In the genomic region with DNA sequence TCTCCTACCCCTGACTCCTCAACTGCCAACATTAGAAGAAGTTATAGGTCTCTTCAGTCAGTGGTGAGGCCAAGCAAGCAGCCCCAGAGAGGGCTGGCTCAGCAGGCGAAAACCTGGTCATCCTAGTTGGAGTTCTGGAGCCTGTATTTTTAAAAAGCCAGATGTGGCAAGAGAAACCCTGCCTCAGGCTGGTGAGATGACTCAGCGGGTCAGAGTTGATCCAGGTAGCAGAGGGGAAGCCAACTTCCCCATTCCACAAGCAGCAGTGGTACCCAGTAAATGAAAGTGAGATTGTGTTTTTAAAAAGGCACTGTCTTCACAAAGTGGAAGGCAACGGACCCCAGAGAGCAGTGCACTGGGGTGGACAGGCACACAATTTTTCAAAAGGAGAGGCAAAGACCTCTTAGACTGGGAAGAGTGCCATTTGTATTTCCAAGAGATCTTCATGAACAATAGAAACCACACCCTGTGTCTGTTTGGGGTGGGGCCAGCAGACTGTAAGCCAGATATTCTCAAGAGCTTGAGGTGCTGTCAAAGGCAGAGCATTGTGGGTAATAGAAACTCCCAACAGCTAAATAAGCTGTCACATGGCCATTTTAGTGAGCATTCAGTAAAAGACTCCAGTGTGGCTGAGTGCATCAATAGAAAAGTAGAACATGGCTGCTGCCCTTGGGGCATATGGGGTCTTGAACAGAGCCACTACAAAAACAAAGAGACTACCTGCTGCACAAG, we compare ENCODE assay signal across 9 mouse cellular contexts. TPM values are rescaled to one million over a fixed set of nuclear protein-coding genes. Genes with fewer than 3 reads are reported as not detected.
DNase-seq lines count a peak whose midpoint lies in the region.
"Had no signal": no experiment of that assay in that cellular context is flagged by ENCODE, and none has a peak within 500 bp of the region (broad histone marks: within the 10 kb centered on the region; RNA-seq: fewer than 3 reads in every experiment).

No protein-coding gene starts in this region.

- H3K9me3 ChIP-seq in heart, embryonic 10.5 days, result no peaks in the 10 kb centered on the region
- H3K9me3 ChIP-seq: limb, embryonic 13.5 days had no signal

- peaks cover 57% of the 10 kb centered on the region for H3K4me1 ChIP-seq in heart, embryonic 10.5 days

- no peak overlapping the region for H3K27ac ChIP-seq in heart, embryonic 10.5 days
- H3K27ac ChIP-seq: limb, embryonic 13.5 days had no signal

- H3K27me3 ChIP-seq in heart, embryonic 10.5 days (ENCODE audit: insufficient read depth, poor library complexity, severe bottlenecking), result no peaks in the 10 kb centered on the region
- H3K27me3 ChIP-seq: limb, embryonic 13.5 days had no signal

- DNase-seq in heart, adult 18-20 months, result peak; percentile 57 to 72
- DNase-seq in heart, embryonic 10.5 days (ENCODE audit: low spot score), result no peak
- peak; percentile 31 for DNase-seq in adipocyte (ENCODE audit: low spot score)
- DNase-seq in heart, postnatal 36 days, result peak; percentile 36 to 54
- peak; percentile 72 for DNase-seq in lung, postnatal 25 days (ENCODE audit: low spot score)
- no peak for DNase-seq in testis, postnatal 10 days (ENCODE audit: low spot score)
- no peak for DNase-seq in thymus, postnatal 14 days
- DNase-seq in cerebellum, postnatal 25 days, result no peak

- peaks cover 99% of the 10 kb centered on the region for H3K36me3 ChIP-seq in heart, embryonic 10.5 days

- 84% methylated on average over 3 of the region's 3 CpGs for WGBS in heart, embryonic 10.5 days

- H3K4me3 ChIP-seq in heart, embryonic 10.5 days, result no peak overlapping the region
- H3K4me3 ChIP-seq: limb, embryonic 13.5 days had no signal

- intact Hi-C loops in heart, postnatal 36 days (cut with DNase I), result loop anchor here (2.0 kb wide), 1 partner anchor 27 kb away; no protein-coding TSS in a partner anchor

RNA-seq across cellular contexts. Expression of a gene that starts 33.1 kb away (rescaled TPM):
- 100 to 1,000 TPM; 384 to 392 TPM for total RNA-seq in heart, adult 18-20 months (2021)
- 390 and 445 TPM in 2 replicates for polyA plus RNA-seq in heart, embryonic 10.5 days (2016; fragmentation: Nextera tagmentation; extraction: Ambion mirVana)
- 100 to 1,000 TPM; 454 to 475 TPM for total RNA-seq in heart, postnatal 36 days (2021)

Comparison
In these comparisons a context has a peak if more than half of its experiments do, and no peak if none do; other contexts are left out.
1. DNase-seq: peak in heart, adult 18-20 months (2 of 2), adipocyte (single experiment), heart, postnatal 36 days (2 of 2) and lung, postnatal 25 days (single experiment); none in heart, embryonic 10.5 days (single experiment), testis, postnatal 10 days (single experiment), thymus, postnatal 14 days (single experiment) and cerebellum, postnatal 25 days (0 of 2).